Mouse (Mus musculus): ENCODE data around the gene Rreb1. TPM values are rescaled to one million over a fixed set of nuclear protein-coding genes. Genes with fewer than 3 reads are reported as not detected.

Rreb1 gene
- total and polyA plus RNA-seq, 3 experiments = 8.1 to 34.0 TPM; not detected in 1

DNA sequence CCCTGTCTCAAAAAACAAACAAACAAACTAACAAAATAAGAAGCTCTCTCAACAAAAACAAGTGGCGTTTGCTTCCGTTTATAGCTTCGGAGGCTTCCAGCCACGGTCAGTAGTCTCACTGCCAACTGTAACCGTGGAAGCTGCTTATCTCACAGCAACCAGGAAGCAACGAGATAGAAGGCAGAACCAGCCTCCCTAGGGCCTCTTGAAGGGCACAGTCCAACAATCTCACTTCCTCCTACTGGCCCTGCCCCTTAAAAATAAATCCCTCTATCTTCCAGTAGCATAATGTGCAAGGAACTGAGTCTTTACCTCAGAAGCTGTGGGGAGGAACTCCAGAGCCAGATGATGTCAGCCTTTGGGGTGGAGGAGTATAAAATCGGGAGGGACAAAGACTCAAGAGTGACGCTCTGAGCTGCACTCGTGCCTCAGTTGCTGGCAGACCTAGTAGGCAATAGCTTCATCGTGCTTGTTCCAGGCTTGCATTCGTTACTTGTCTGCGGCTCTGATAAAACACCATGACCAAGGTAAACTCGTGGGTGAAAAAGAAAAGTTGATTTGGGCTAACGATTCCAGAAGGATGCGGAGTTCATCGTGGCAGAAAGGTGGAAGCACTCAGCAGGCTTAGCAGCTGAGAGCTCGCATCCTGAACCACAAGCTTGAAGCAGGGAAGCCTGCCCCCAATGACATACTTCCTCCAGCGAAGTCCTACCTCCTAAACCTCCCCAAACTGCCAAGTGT is 180.5 kb downstream of the Rreb1 start:
- H3K4me1 ChIP-seq (ENCODE audit: control insufficient read depth in 1 of 2, insufficient read depth in 2 of 2, low read length in 2 of 2) = peaks cover 15 to 38% of the 10 kb centered on the region in 2 experiments; a peak in 3 of 4 replicates
- H3K4me3 ChIP-seq (ENCODE audit: control insufficient read depth in 1 of 2, insufficient read depth in 1 of 2, low read depth in 2 of 2, low read length in 2 of 2) = peak overlapping the region; percentile 49 to 56
- no peaks in the 10 kb centered on the region; the same call in 1 of the 2 replicates for H3K79me2 ChIP-seq (ENCODE audit: control insufficient read depth, insufficient read depth, low read length, poor library complexity)
- peak overlapping the region; percentile 60 for H3K9ac ChIP-seq (ENCODE audit: control insufficient read depth, low read depth, low read length, poor library complexity, severe bottlenecking)
- no peaks in the 10 kb centered on the region for H3K27me3 ChIP-seq (ENCODE audit: control insufficient read depth in 1 of 2, insufficient read depth in 2 of 2, low read length in 2 of 2)
- peaks cover 0 to 18% of the 10 kb centered on the region in 2 experiments; a peak in 2 of 4 replicates for H3K36me3 ChIP-seq (ENCODE audit: control insufficient read depth in 1 of 2, insufficient read depth in 2 of 2, low read length in 2 of 2)
- H3K27ac ChIP-seq (ENCODE audit: control insufficient read depth, low read depth, low read length) = peak overlapping the region; percentile 98
- H3K9me3 ChIP-seq (replicated peaks; ENCODE audit: insufficient read depth, low read length) = no peaks in the 10 kb centered on the region
- peak; percentile 97 for DNase-seq (ENCODE audit: low read depth, low spot score)
- TF ChIP-seq MXI1 (IDR thresholded peaks at IDR 0.05; ENCODE audit: low read depth, low read length) (peak; percentile 50), RCOR1 (IDR thresholded peaks at IDR 0.05; ENCODE audit: low read depth, low read length) (peak; percentile 89), RAD21 (IDR thresholded peaks at IDR 0.05; ENCODE audit: low read depth, low read length) (no peak), MAZ (IDR thresholded peaks at IDR 0.05; ENCODE audit: low read depth, low read length) (peak; percentile 86), JUND (IDR thresholded peaks at IDR 0.05; ENCODE audit: low read depth, low read length) (no peak), GATA1 (IDR thresholded peaks at IDR 0.05; ENCODE audit: low read depth, low read length) (peak; percentile 97), POLR2AphosphoS5 (IDR thresholded peaks at IDR 0.05; ENCODE audit: borderline replicate concordance, low read depth, low read length) (peak; percentile 75; the same call in 1 of the 2 replicates), MAFK (IDR thresholded peaks at IDR 0.05; ENCODE audit: borderline replicate concordance, low read depth, low read length) (0 out of 2 replicates have a peak, but pooled peaks have one; percentile 52), TCF12 (IDR thresholded peaks at IDR 0.05; ENCODE audit: low read depth, low read length) (peak; percentile 89), MEF2A (IDR thresholded peaks at IDR 0.05; ENCODE audit: extremely low read depth, insufficient replicate concordance, low read depth, low read length, poor library complexity, severe bottlenecking) (0 out of 2 replicates have a peak, but pooled peaks have one; percentile 36), NRF1 (IDR thresholded peaks at IDR 0.05; ENCODE audit: insufficient read depth, low read depth, low read length, poor library complexity, severe bottlenecking) (no peak), USF2 (IDR thresholded peaks at IDR 0.05; ENCODE audit: borderline replicate concordance in 1 of 2, insufficient read depth in 1 of 2, low read depth in 1 of 2, low read length in 2 of 2) (no peak), ZMIZ1 (IDR thresholded peaks at IDR 0.05; ENCODE audit: low read depth, low read length) (peak; percentile 85; the same call in 1 of the 2 replicates), MAX (IDR thresholded peaks at IDR 0.05; ENCODE audit: low read length) (peak; percentile 61), UBTF (IDR thresholded peaks at IDR 0.05; ENCODE audit: borderline replicate concordance, insufficient read depth, low read depth, low read length) (no peak), POLR2AphosphoS2 (IDR thresholded peaks at IDR 0.05; ENCODE audit: low read length) (peak; percentile 48; the same call in 1 of the 2 replicates), ELF1 (IDR thresholded peaks at IDR 0.05; ENCODE audit: low read depth, low read length) (peak; percentile 88), BHLHE40 (IDR thresholded peaks at IDR 0.05; ENCODE audit: borderline replicate concordance, low read depth, low read length) (0 out of 2 replicates have a peak, but pooled peaks have one; percentile 22), CHD1 (IDR thresholded peaks at IDR 0.05; ENCODE audit: low read depth, low read length) (0 out of 2 replicates have a peak, but pooled peaks have one; percentile 69), ZC3H11A (IDR thresholded peaks at IDR 0.05; ENCODE audit: low read depth, low read length) (no peak), E2F4 (IDR thresholded peaks at IDR 0.05; ENCODE audit: borderline replicate concordance, low read depth, low read length) (no peak), USF1 (IDR thresholded peaks at IDR 0.05; ENCODE audit: low read depth, low read length) (no peak), HCFC1 (IDR thresholded peaks at IDR 0.05; ENCODE audit: low read depth, low read length) (peak; percentile 63; the same call in 1 of the 2 replicates), ETS1 (IDR thresholded peaks at IDR 0.05; ENCODE audit: low read depth, low read length) (peak; percentile 94), MYC (IDR thresholded peaks at IDR 0.05; ENCODE audit: low read depth, low read length) (peak; percentile 52; the same call in 1 of the 2 replicates), CTCF (IDR thresholded peaks at IDR 0.05 in 2 of 3, conservative IDR thresholded peaks at IDR 0.05 in 1 of 3; ENCODE audit: control insufficient read depth in 1 of 3, insufficient read depth in 1 of 3, low read depth in 2 of 3, low read length in 3 of 3, poor library complexity in 1 of 3, severe bottlenecking in 1 of 3) (no peak), SIN3A (IDR thresholded peaks at IDR 0.05; ENCODE audit: low read length) (peak; percentile 86), ZKSCAN1 (IDR thresholded peaks at IDR 0.05; ENCODE audit: low read depth, low read length) (peak; percentile 44; the same call in 1 of the 2 replicates), MYB (IDR thresholded peaks at IDR 0.05; ENCODE audit: low read depth, low read length) (peak; percentile 90), ZNF384 (IDR thresholded peaks at IDR 0.05; ENCODE audit: low read depth, low read length) (0 out of 2 replicates have a peak, but pooled peaks have one; percentile 16), EP300 (IDR thresholded peaks at IDR 0.05; ENCODE audit: low read depth in 1 of 2, low read length in 2 of 2) (peak; percentile 97 to 98), NELFE (IDR thresholded peaks at IDR 0.05; ENCODE audit: low read depth, low read length) (peak; percentile 46; the same call in 1 of the 2 replicates), TAL1 (IDR thresholded peaks at IDR 0.05; ENCODE audit: low read length) (peak; percentile 89), TBP (IDR thresholded peaks at IDR 0.05; ENCODE audit: low read depth, low read length) (peak; percentile 94)
